Mouse (Mus musculus): Measurements from ENCODE around the gene Prkcb. TPM values are rescaled to one million over a fixed set of nuclear protein-coding genes. Genes with fewer than 3 reads are reported as not detected.

Prkcb gene
- polyA plus RNA-seq, 1 experiment from 2014 or later: 14.3 TPM

DNA sequence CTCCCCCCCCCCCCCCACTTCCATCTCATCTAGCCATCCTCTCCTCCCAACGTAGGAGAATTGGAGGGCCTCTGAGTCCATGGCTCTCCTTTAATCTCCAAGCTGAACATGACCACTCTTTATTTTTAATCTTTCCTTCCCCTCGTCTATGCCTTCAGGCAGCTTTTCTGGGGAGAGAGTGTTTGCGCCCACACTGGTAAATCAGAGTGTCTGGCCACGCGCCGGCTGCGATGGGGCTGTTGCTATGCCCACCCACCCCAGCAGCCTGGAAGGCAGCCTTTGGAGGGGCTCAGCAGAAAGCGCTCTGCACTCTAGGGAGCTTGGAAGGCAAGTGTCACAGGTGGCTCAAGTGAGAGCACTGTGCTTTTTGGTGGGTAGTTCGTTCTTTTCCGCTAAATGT, 360.8 kb downstream of the Prkcb start:
- no peak for DNase-seq (ENCODE audit: low spot score)
- no peaks in the 10 kb centered on the region for H3K27me3 ChIP-seq (ENCODE audit: insufficient read depth, poor library complexity, severe bottlenecking)
- H3K9me3 ChIP-seq: no peaks in the 10 kb centered on the region
- WGBS: 68% methylated on average over 10 of the region's 10 CpGs
- H3K36me3 ChIP-seq: no peaks in the 10 kb centered on the region
- no peak overlapping the region for H3K27ac ChIP-seq
- no peaks in the 10 kb centered on the region for H3K4me1 ChIP-seq
- H3K4me3 ChIP-seq: no peak overlapping the region

DNA sequence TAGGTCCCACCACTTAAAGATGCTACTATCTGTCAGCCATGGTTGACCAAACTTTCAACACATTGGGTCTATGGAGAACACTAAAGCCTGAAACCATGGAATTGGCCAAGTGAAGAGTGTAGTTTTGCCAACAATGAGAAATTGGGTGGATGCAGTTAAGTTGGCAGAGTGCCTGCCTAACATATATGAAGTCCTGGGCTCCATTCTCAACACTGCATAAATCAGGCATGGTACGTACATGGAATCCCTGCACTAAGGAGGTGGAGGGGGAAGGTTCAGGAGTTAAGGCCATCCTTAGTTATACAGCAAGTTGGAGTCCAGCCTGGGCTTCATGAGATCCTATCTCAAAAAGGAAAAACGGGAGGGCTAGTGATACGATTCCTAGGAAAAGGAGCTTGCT, 364.0 kb downstream of the Prkcb start:
- WGBS: 81% methylated on average over 3 of the region's 3 CpGs
- no peaks in the 10 kb centered on the region for H3K4me1 ChIP-seq

DNA sequence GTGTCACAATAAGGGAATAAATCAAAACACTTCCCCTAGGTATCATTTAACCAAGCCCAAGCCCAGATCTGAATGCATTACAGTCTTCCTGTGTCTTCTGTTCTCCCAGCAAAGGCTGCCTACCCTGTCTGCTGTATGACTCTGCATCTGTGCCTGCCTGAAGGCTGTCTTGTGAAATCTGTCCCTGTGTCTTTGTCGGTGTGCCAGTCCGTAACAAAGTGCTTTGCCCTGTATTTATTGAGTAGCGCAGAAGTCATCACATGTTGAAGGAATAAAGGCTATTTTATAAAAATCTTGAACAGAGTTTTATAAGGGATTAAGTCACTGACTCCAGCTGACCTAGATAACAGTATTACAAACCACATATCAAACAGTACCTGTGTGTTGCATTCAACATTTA, 368.1 kb downstream of the Prkcb start:
- H3K36me3 ChIP-seq: no peaks in the 10 kb centered on the region
- no peaks in the 10 kb centered on the region for H3K4me1 ChIP-seq
- no peak overlapping the region for H3K4me3 ChIP-seq
- 88% methylated on average over 3 of the region's 3 CpGs for WGBS
- no peaks in the 10 kb centered on the region for H3K9me3 ChIP-seq
- H3K27me3 ChIP-seq (ENCODE audit: insufficient read depth, poor library complexity, severe bottlenecking): no peaks in the 10 kb centered on the region
- no peak overlapping the region for H3K27ac ChIP-seq
- no peak for DNase-seq (ENCODE audit: low spot score)

More for the DNA sequence above, 364.0 kb downstream of the Prkcb start:
- H3K9me3 ChIP-seq: no peaks in the 10 kb centered on the region
- DNase-seq (ENCODE audit: low spot score): no peak
- no peak overlapping the region for H3K27ac ChIP-seq
- no peaks in the 10 kb centered on the region for H3K27me3 ChIP-seq (ENCODE audit: insufficient read depth, poor library complexity, severe bottlenecking)
- no peak overlapping the region for H3K4me3 ChIP-seq
- H3K36me3 ChIP-seq: no peaks in the 10 kb centered on the region

DNA sequence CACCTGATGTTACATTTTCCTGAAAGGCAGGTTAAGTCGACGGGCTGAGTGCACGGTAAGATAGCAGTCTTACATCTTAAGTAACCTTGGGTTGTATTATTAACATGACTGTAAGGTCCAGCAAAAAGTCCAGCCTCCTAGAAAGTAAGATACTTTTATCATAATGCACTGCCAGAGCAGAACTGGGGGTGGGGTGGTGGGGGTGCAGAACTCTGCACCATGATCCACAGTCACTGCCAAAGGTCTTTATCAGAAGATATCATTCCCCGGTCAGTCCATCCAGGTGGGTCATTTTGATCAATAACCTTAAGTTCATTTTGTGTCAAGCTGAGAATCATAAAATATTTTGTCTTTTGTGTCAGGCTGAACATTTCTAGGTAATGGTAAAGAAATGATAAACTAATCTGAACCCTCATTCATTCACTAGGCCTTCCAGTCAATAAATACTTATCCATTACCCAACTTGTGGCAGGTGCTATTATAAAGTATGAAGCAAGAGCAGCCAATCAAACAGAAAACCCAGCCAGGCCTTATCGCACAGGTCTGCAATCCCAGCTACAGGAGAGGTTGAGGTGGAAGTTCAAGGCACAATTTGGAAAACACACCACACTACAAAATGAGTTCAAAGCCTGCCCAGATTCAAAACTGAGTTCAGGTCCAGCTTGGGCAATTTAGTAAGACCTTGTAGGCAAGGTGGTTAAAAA, 369.0 kb downstream of the Prkcb start:
- no peaks in the 10 kb centered on the region for H3K36me3 ChIP-seq
- DNase-seq (ENCODE audit: low spot score): no peak
- no peaks in the 10 kb centered on the region for H3K4me1 ChIP-seq
- no peaks in the 10 kb centered on the region for H3K9me3 ChIP-seq
- no peak overlapping the region for H3K4me3 ChIP-seq
- H3K27me3 ChIP-seq (ENCODE audit: insufficient read depth, poor library complexity, severe bottlenecking): no peaks in the 10 kb centered on the region
- 87% methylated on average over 5 of the region's 5 CpGs for WGBS
- H3K27ac ChIP-seq: no peak overlapping the region

DNA sequence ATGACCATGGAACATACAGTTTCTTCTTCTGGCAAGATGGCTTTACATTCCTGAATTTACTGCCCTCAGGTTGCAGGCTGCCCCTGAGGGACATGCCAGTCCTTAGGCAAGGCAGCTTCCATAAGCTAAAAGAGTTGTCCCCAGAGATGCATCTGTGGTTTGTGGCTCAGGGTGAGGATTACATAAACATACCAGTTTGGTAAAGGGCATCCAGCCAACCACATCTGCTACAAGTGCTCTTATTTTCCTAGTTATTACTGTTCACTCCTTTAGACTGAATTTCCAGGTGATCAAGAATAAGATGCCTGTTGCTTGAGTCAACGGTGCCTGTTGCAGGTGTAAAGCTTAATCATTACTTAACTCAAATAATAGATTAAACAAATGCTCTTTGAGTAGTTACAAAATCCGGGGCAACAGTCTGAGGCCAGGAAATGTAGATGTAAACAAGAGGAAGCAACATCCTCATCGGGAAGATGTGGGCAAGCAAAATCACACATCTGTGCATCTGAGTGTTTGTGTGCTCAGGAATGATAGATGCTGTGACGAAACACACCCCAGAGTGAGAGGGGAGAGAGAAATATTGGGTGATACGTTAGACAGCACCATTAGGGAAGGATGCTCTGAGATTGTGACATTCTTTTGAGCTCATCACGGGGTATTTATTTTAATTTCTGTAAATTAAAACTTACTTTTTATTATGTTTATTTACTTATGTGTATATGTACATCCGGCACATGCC, 376.9 kb downstream of the Prkcb start:
- WGBS: 64% methylated on average over 7 of the region's 7 CpGs
- DNase-seq (ENCODE audit: low spot score): no peak
- Histone ChIP-seq H3K9me3 (no peaks in the 10 kb centered on the region), H3K27ac (no peak overlapping the region), H3K4me3 (no peak overlapping the region), H3K4me1 (peaks cover under 1% of the 10 kb centered on the region; the same call in 1 of the 2 replicates), H3K27me3 (ENCODE audit: insufficient read depth, poor library complexity, severe bottlenecking) (no peaks in the 10 kb centered on the region), H3K36me3 (no peaks in the 10 kb centered on the region)

DNA sequence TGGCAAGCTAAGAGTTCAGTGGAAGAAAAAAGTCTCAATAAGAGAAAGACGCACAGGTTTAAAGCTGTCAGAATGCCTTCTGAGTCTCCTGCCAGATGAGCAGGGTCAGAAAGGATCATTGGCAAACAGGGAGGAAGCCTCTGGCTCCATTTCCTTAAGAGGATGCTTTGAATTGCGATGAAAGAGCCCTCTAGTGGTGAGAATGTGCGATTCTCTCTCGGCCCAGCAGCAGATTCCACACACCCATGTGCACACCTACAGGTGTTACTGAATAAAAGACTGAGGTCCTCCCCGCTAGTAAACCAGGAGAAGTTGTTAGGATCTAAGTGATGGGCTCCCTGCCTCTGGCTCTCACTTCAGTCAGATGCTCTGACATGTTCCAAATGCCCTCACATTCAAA, 379.4 kb downstream of the Prkcb start:
- Histone ChIP-seq H3K4me1 (peaks cover 11% of the 10 kb centered on the region; the same call in 1 of the 2 replicates), H3K4me3 (no peak overlapping the region), H3K27me3 (ENCODE audit: insufficient read depth, poor library complexity, severe bottlenecking) (peaks cover 14% of the 10 kb centered on the region), H3K27ac (no peak overlapping the region), H3K36me3 (no peaks in the 10 kb centered on the region), H3K9me3 (no peaks in the 10 kb centered on the region)
- DNase-seq (ENCODE audit: low spot score): no peak
- WGBS: 28% methylated on average over 5 of the region's 5 CpGs

DNA sequence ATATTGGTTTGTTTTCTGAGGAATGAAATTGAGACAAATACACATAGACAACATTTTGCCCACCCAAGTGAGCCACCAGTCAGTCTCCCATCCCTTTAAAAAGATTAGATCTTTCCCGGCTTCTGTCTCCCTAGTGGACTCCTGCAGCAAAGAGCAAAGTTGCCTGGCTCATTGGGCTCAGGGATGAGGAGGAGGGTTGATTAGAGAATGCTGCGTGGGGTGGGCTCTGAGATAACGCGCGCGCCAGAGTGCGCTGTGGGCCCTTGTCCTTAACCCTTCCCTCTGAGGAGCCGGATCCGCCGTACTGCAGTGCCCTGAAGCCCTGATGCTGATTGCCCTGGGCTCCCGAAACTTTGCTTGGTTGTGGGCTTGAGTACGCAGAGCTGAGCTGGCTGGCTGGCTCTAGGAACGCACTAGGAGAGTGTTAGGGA, 381.9 kb downstream of the Prkcb start, which contains the start of gene Cacng3:
Gene Cacng3 (plus strand): TSS at position 51 of the 431 bp plus-strand sequence.
- WGBS: 13% methylated on average over 13 of the region's 13 CpGs
- peaks cover 14% of the 10 kb centered on the region for H3K27me3 ChIP-seq (ENCODE audit: insufficient read depth, poor library complexity, severe bottlenecking)
- DNase-seq (ENCODE audit: low spot score): no peak
- H3K9me3 ChIP-seq: no peaks in the 10 kb centered on the region
- no peaks in the 10 kb centered on the region for H3K36me3 ChIP-seq
- peaks cover 11% of the 10 kb centered on the region; the same call in 1 of the 2 replicates for H3K4me1 ChIP-seq
- no peak within 1 kb of the TSS for H3K27ac ChIP-seq
- H3K4me3 ChIP-seq: peak within 1 kb of the TSS; percentile 42

DNA sequence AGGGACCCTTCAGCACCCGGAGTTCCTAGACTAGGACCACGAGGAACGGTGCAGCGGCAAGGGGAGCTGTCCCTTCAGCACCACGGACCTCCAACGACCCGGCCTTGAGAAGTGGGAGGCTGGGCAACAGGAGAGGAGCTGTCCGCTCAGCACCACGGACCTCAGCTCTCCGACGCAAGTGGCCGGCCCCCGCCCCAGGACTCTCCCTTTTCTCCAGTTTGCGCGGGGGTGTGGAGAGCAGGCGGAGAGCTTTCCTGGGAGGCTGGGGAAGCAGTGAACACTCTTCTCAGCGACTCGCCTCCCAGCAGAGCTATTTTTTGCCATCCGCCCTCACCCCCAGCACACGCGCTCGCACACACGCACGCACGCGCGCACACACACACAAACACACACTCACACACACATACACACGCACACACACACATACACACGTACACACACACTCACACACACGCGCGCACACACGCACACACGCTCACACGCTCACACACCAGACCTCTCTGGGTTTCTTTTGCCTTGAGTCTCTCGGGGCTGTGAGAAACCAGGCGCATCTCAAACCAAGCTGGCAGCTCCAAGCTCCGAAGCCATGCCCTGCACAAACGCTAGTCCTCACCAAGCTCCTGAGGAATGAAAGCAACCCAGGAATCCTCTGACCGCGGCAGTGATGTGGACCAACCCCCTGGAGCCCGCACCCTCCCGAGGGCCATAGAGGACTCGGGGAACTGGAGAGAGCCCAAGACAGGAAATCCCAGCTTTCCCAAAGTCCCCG, 382.5 kb downstream of the Prkcb start:
- Histone ChIP-seq H3K36me3 (no peaks in the 10 kb centered on the region), H3K27me3 (ENCODE audit: insufficient read depth, poor library complexity, severe bottlenecking) (peaks cover 14% of the 10 kb centered on the region), H3K4me3 (peak overlapping the region; percentile 42), H3K4me1 (peaks cover 11% of the 10 kb centered on the region; the same call in 1 of the 2 replicates), H3K9me3 (no peaks in the 10 kb centered on the region), H3K27ac (no peak overlapping the region)
- WGBS: 8% methylated on average over 45 of the region's 45 CpGs
- DNase-seq (ENCODE audit: low spot score): peak; percentile 96

DNA sequence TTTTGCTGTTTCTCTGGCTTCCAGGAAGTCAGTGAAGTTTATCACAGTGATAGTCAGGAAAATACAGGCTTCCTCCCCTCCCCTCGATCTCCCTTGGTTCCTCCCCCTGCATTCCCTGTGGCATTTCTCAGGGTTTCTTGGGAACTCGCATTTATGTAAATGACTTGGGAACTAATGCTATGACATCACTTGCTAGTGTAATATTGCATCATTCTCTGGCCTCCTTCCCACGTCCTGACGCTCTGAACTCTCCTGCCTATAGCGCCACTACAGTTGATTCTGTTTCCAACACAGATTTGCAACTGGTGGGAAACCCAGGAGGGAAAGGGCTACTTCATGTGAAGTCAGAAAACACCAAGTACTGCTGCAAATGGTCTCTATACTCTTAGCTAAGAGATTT, 384.4 kb downstream of the Prkcb start:
- DNase-seq (ENCODE audit: low spot score): no peak
- H3K9me3 ChIP-seq: no peaks in the 10 kb centered on the region
- no peak overlapping the region for H3K27ac ChIP-seq
- H3K36me3 ChIP-seq: no peaks in the 10 kb centered on the region
- WGBS: 48% methylated on average over 5 of the region's 5 CpGs
- H3K4me1 ChIP-seq: peaks cover 11% of the 10 kb centered on the region; the same call in 1 of the 2 replicates
- H3K4me3 ChIP-seq: no peak overlapping the region
- peaks cover 14% of the 10 kb centered on the region for H3K27me3 ChIP-seq (ENCODE audit: insufficient read depth, poor library complexity, severe bottlenecking)

DNA sequence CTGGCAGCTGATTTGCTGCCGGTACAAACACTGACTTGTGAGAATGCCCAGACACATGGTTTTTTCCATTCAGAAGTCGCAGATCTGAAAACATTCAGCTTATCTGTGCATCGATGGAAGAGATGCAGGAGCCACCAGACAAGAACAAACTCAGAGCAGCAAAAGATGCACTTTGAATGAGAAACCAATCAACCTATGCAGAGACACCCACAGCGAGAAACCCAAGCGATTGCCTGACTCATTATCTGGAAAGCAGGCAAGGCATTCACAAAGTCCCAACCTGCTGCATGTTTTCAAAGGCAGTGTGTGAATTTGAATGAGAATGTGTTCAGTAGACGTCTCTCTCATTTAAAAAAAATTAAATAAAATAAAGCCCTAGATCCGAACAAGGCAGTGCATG, 386.7 kb downstream of the Prkcb start:
- no peak for DNase-seq (ENCODE audit: low spot score)
- peaks cover 14% of the 10 kb centered on the region for H3K27me3 ChIP-seq (ENCODE audit: insufficient read depth, poor library complexity, severe bottlenecking)
- no peaks in the 10 kb centered on the region for H3K9me3 ChIP-seq
- H3K4me1 ChIP-seq: peaks cover 11% of the 10 kb centered on the region; the same call in 1 of the 2 replicates
- H3K27ac ChIP-seq: no peak overlapping the region
- no peak overlapping the region for H3K4me3 ChIP-seq
- H3K36me3 ChIP-seq: no peaks in the 10 kb centered on the region
- WGBS: 76% methylated on average over 7 of the region's 7 CpGs

Data from heart, embryonic 10.5 days (tissue).